ENCODE assay signal across 11 mouse cellular contexts in the genomic region with DNA sequence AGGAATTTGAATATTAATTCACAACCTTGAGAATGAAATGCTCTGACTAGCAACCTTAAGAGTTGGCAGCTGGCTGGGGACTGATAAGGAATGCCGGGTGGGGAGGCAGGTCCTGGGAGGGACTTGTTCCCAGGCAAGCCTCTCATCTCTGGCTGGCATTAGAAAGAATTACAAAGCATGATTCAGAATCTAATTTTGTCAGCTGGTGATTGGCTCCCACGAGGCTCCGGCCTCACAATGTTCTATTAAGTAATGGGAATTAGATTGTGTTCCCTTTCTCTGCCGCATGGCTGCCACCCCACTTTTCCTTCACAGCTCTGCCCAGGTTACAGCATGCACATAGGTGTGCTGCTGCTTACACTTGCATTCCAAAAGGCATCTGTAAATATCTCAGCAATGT.
DNase-seq lines count a peak whose midpoint lies in the region; ATAC-seq lines count a peak whose summit lies in the region.
"Had no signal": no experiment of that assay in that cellular context is flagged by ENCODE, and none has a peak within 500 bp of the region (broad histone marks: within the 10 kb centered on the region; RNA-seq: fewer than 3 reads in every experiment).

No protein-coding gene starts in this region.

- no peak overlapping the region for H3K9ac ChIP-seq in stomach, embryonic 16.5 days (ENCODE audit: low read length)
- H3K9ac ChIP-seq in kidney, embryonic 15.5 days: no peak overlapping the region
- H3K9ac ChIP-seq: embryonic facial prominence, embryonic 12.5 days; limb, embryonic 12.5 days had no signal

- no peaks in the 10 kb centered on the region for H3K9me3 ChIP-seq in stomach, embryonic 16.5 days (replicated peaks; ENCODE audit: control insufficient read depth, low read length)
- no peaks in the 10 kb centered on the region for H3K9me3 ChIP-seq in kidney, embryonic 15.5 days (replicated peaks)
- H3K9me3 ChIP-seq: embryonic facial prominence, embryonic 12.5 days; limb, embryonic 12.5 days had no signal

- no peak overlapping the region for H3K4me3 ChIP-seq in stomach, embryonic 16.5 days (replicated peaks; ENCODE audit: low read length)
- H3K4me3 ChIP-seq in kidney, embryonic 15.5 days (replicated peaks): no peak overlapping the region
- H3K4me3 ChIP-seq: embryonic facial prominence, embryonic 12.5 days; limb, embryonic 12.5 days; megakaryocyte, embryonic 14.5 days had no signal

- WGBS in stomach, embryonic 16.5 days: 46% methylated on average over 4 of the region's 4 CpGs
- 62% methylated on average over 4 of the region's 4 CpGs for WGBS in kidney, embryonic 15.5 days

- no peaks in the 10 kb centered on the region for H3K27me3 ChIP-seq in stomach, embryonic 16.5 days (ENCODE audit: control insufficient read depth, insufficient read depth, low read length)
- no peaks in the 10 kb centered on the region for H3K27me3 ChIP-seq in kidney, embryonic 15.5 days
- H3K27me3 ChIP-seq: embryonic facial prominence, embryonic 12.5 days; limb, embryonic 12.5 days; megakaryocyte, embryonic 14.5 days had no signal

- no peaks in the 10 kb centered on the region for H3K36me3 ChIP-seq in stomach, embryonic 16.5 days (ENCODE audit: control insufficient read depth, insufficient read depth, low read length)
- no peaks in the 10 kb centered on the region for H3K36me3 ChIP-seq in kidney, embryonic 15.5 days
- H3K36me3 ChIP-seq: embryonic facial prominence, embryonic 12.5 days; G1E; limb, embryonic 12.5 days had no signal

- peak; percentile 37; the same call in 1 of the 2 replicates for ATAC-seq in stomach, embryonic 16.5 days (ENCODE audit: insufficient read depth, low FRiP score)
- no peak for ATAC-seq in kidney, embryonic 15.5 days (replicated peaks; ENCODE audit: low FRiP score)

- H3K4me2 ChIP-seq in stomach, embryonic 16.5 days (ENCODE audit: low read depth, low read length): no peak overlapping the region
- H3K4me2 ChIP-seq in kidney, embryonic 15.5 days: no peak overlapping the region
- H3K4me2 ChIP-seq: embryonic facial prominence, embryonic 12.5 days; limb, embryonic 12.5 days had no signal

- H3K4me1 ChIP-seq in stomach, embryonic 16.5 days (ENCODE audit: control insufficient read depth, insufficient read depth, low read length): no peaks in the 10 kb centered on the region; the same call in 1 of the 2 replicates
- H3K4me1 ChIP-seq in kidney, embryonic 15.5 days: peaks cover 4% of the 10 kb centered on the region; the same call in 1 of the 2 replicates
- H3K4me1 ChIP-seq: limb, embryonic 12.5 days; megakaryocyte, embryonic 14.5 days had no signal

- no peak overlapping the region for H3K27ac ChIP-seq in stomach, embryonic 16.5 days (ENCODE audit: low read length)
- H3K27ac ChIP-seq in kidney, embryonic 15.5 days: no peak overlapping the region
- H3K27ac ChIP-seq: embryonic facial prominence, embryonic 12.5 days; limb, embryonic 12.5 days had no signal

- DNase-seq in ovary, adult 18-20 months (ENCODE audit: low spot score): peak; percentile 32
- DNase-seq in ovary, postnatal 10 days (ENCODE audit: low spot score): no peak
- peak; percentile 45 to 74 for DNase-seq in heart, adult 18-20 months
- peak; percentile 52 for DNase-seq in heart, postnatal 4 days
- no peak for DNase-seq in thymus, adult 18-20 months

Comparison
In these comparisons a context has a peak if more than half of its experiments do, and no peak if none do; other contexts are left out.
1. DNase-seq: peak in ovary, adult 18-20 months (single experiment), heart, adult 18-20 months (2 of 2) and heart, postnatal 4 days (single experiment); none in ovary, postnatal 10 days (single experiment) and thymus, adult 18-20 months (0 of 2).